Mouse (Mus musculus) T-helper 17 cell (primary cell): ENCODE results near the gene C1qtnf12.

Source experiments
- in situ Hi-C, 2 experiments: fragments of 300-600 bp; cut with MboI, MseI; formaldehyde crosslinking; loops; 1 replicate in 1 of 2; 2 replicates in 1 of 2; pipeline ENCODE4 v1.15.1; 2025; ENCODE audit warnings: high pct_unique_total_duplicates in 2 of 2

Gene C1qtnf12

GRCm38 (mm10) chr4:155962167-155962971 lies at the start of gene C1qtnf12:
TSS of gene C1qtnf12 (plus strand) at chr4:155962318.
- in situ Hi-C loops: loop anchor here (5.0 kb wide), 1 partner anchor 70 kb away; no protein-coding TSS in a partner anchor

- in situ Hi-C loops: no loop called here
Measured at GRCm38 (mm10) chr4:155932031-155932430, 30.1 kb upstream of the C1qtnf12 start.

GRCm38 (mm10) chr4:155943049-155943452 lies 19.1 kb upstream of the C1qtnf12 start:
- in situ Hi-C loops: loop anchor here in 1 of 2 experiments (5.0 kb wide), 1 partner anchor 51 kb away; the partner anchor contains the start of genes Acap3 and Pusl1

GRCm38 (mm10) chr4:155943534-155944249 lies 18.4 kb upstream of the C1qtnf12 start, which contains the start of gene Ube2j2:
TSS of gene Ube2j2 (plus strand) at chr4:155943831.
- in situ Hi-C loops: loop anchor here in 1 of 2 experiments (5.0 kb wide), 1 partner anchor 51 kb away; the partner anchor contains the start of genes Acap3 and Pusl1

GRCm38 (mm10) chr4:155944271-155944670 lies 17.8 kb upstream of the C1qtnf12 start:
- in situ Hi-C loops: loop anchor here in 1 of 2 experiments (5.0 kb wide), 1 partner anchor 52 kb away; the partner anchor contains the start of genes Acap3 and Pusl1

GRCm38 (mm10) chr4:155947094-155947493 lies 15.0 kb upstream of the C1qtnf12 start:
- in situ Hi-C loops: no loop called here

- in situ Hi-C loops: no loop called here
Measured at GRCm38 (mm10) chr4:155955491-155955890, 6.6 kb upstream of the C1qtnf12 start.

- in situ Hi-C loops: no loop called here
Measured at GRCm38 (mm10) chr4:155959275-155959674, 2.8 kb upstream of the C1qtnf12 start.

GRCm38 (mm10) chr4:155963106-155963505 lies 988 bp downstream of the C1qtnf12 start:
- in situ Hi-C loops: loop anchor here (5.0 kb wide), 1 partner anchor 69 kb away; no protein-coding TSS in a partner anchor

GRCm38 (mm10) chr4:155964396-155964795 lies 2.3 kb downstream of the C1qtnf12 start:
- in situ Hi-C loops: loop anchor here (5.0 kb wide), 1 partner anchor 68 kb away; no protein-coding TSS in a partner anchor

- in situ Hi-C loops: loop anchor here in 1 of 2 experiments (5.0 kb wide), 1 partner anchor 128 kb away; no protein-coding TSS in a partner anchor
Measured at GRCm38 (mm10) chr4:155969043-155969653, 7.0 kb downstream of the C1qtnf12 start.

- in situ Hi-C loops: loop anchor here (5.0 kb wide), 2 partner anchors 63 to 252 kb away; no protein-coding TSS in a partner anchor
Measured at GRCm38 (mm10) chr4:155970286-155970685, 8.2 kb downstream of the C1qtnf12 start.

GRCm38 (mm10) chr4:155972651-155973050 lies 10.5 kb downstream of the C1qtnf12 start:
- in situ Hi-C loops: loop anchor here (5.0 kb wide), 2 partner anchors 65 to 250 kb away; no protein-coding TSS in a partner anchor

GRCm38 (mm10) chr4:155973239-155973638 lies 11.1 kb downstream of the C1qtnf12 start:
- in situ Hi-C loops: loop anchor here (5.0 kb wide), 2 partner anchors 66 to 249 kb away; no protein-coding TSS in a partner anchor

GRCm38 (mm10) chr4:155981436-155982082 lies 19.4 kb downstream of the C1qtnf12 start:
- in situ Hi-C loops: no loop called here

- in situ Hi-C loops: no loop called here
Measured at GRCm38 (mm10) chr4:155983788-155984187, 21.7 kb downstream of the C1qtnf12 start.

- in situ Hi-C loops: no loop called here
Measured at GRCm38 (mm10) chr4:155991211-155991907, 29.2 kb downstream of the C1qtnf12 start.

- in situ Hi-C loops: no loop called here
Measured at GRCm38 (mm10) chr4:155991908-155992230, 29.8 kb downstream of the C1qtnf12 start.

- in situ Hi-C loops: no loop called here
Measured at GRCm38 (mm10) chr4:155992241-155992905, 30.3 kb downstream of the C1qtnf12 start, which contains the start of the genes B3galt6 and Sdf4. TSS of gene B3galt6 (minus strand) at chr4:155992649. TSS of gene Sdf4 (plus strand) at chr4:155992872.
